Mouse (Mus musculus) small intestine, adult 2 months (tissue): ENCODE measurements around the gene Pla2g6.

Experiments
- CTCF ChIP-seq: fragments of 200-500 bp; IDR thresholded peaks from 2 replicates; pipeline ENCODE4 v1.5.1; 2012; ENCODE audit warnings: low read depth, mild to moderate bottlenecking, control low read depth, inconsistent platforms, low read length, moderate library complexity, mixed read lengths; ENCODE audit not compliant: insufficient replicate concordance, insufficient read length; ENCODE audit errors: extremely low read depth
- POLR2A ChIP-seq: fragments of 200-500 bp; IDR thresholded peaks from 2 replicates; pipeline ENCODE4 v1.6.1; 2012; ENCODE audit warnings: low read depth, mild to moderate bottlenecking, control low read depth, inconsistent platforms, low read length, moderate library complexity

DNA sequence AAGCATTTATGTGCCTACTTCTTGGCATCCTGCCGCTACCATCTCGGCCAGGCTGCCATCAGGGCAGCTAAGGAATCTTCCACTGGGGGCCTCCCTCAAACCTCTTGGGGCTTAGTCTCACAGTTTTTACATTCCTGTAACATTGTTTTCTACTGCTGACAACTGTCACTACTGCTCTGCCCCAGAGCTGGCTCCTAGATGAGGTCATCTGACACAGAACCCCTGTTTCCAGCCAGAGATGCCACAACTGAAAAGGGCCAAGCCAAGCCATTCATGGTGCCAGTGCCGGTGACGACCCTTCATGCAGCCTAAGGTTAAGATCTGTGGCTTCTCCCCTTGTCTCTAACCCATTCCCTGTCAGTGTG, 4.4 kb downstream of the Pla2g6 start:
- no peak for TF ChIP-seq CTCF
- no peak for TF ChIP-seq POLR2A
